Mouse (Mus musculus) heart, embryonic 15.5 days (tissue): ENCODE measurements around the gene Golph3l. TPM values are rescaled to one million over a fixed set of nuclear protein-coding genes. Genes with fewer than 3 reads are reported as not detected.
A peak's percentile ranks its signal among the peaks of the same experiment; 100 is the strongest.
"Not testable (repeated sequence)": the region's sequence is repeated elsewhere in the genome, so short reads cannot be mapped to it uniquely, and the experiment has no call there.

Experiments
- ATAC-seq: fragments of 200-750 bp; cut with Nextera tagmentation; replicated peaks from 2 replicates; pipeline ENCODE4 v1.8.0; 2017; ENCODE audit warnings: low read depth, moderate TSS enrichment; ENCODE audit not compliant: insufficient number of reproducible peaks, insufficient read depth, low FRiP score
- H3K27ac ChIP-seq: fragments of 300-500 bp; sonication (generic); 2 replicates; pipeline ENCODE4 v1.5.1; 2015; ENCODE audit warnings: mild to moderate bottlenecking, inconsistent platforms
- H3K27me3 ChIP-seq: fragments of 300-500 bp; sonication (generic); 2 replicates; pipeline ENCODE4 v1.6.1; 2015; ENCODE audit warnings: inconsistent platforms
- H3K36me3 ChIP-seq: fragments of 300-500 bp; sonication (generic); 2 replicates; pipeline ENCODE4 v1.6.1; 2015; ENCODE audit warnings: mild to moderate bottlenecking, inconsistent platforms
- H3K4me1 ChIP-seq: fragments of 300-500 bp; sonication (generic); replicated peaks from 2 replicates; pipeline ENCODE4 v1.6.1; 2015; ENCODE audit warnings: inconsistent platforms
- H3K4me2 ChIP-seq: fragments of 300-500 bp; sonication (generic); 2 replicates; pipeline ENCODE4 v1.6.1; 2015; ENCODE audit warnings: inconsistent platforms, mild to moderate bottlenecking, moderate library complexity
- H3K4me3 ChIP-seq: fragments of 300-500 bp; sonication (generic); 2 replicates; pipeline ENCODE4 v1.5.1; 2015; ENCODE audit warnings: mild to moderate bottlenecking, inconsistent platforms
- H3K9ac ChIP-seq: fragments of 300-500 bp; sonication (generic); 2 replicates; pipeline ENCODE4 v1.6.1; 2015; ENCODE audit warnings: mild to moderate bottlenecking, inconsistent platforms
- H3K9me3 ChIP-seq: fragments of 300-500 bp; sonication (generic); replicated peaks from 2 replicates; pipeline ENCODE4 v1.6.1; 2016; ENCODE audit warnings: inconsistent platforms
- WGBS: fragments of 180-500 bp; shearing (Covaris S2); methylation state at CpG from one replicate; pipeline ENCODE4 v1.1.7; 2015; ENCODE audit warnings: mixed read lengths; 5-methylcytosine and 5-hydroxymethylcytosine counted together
- polyA plus RNA-seq: library from polyadenylated mRNA; unstranded; fragments of >200 nt; fragmentation: Nextera tagmentation; extraction: Ambion mirVana; gene quantifications from 2 replicates; pipeline ENCODE4 v1.2.1, GENCODE M21; 2015

Golph3l gene
- polyA plus RNA-seq = 23.1 and 26.5 TPM in 2 replicates

DNA sequence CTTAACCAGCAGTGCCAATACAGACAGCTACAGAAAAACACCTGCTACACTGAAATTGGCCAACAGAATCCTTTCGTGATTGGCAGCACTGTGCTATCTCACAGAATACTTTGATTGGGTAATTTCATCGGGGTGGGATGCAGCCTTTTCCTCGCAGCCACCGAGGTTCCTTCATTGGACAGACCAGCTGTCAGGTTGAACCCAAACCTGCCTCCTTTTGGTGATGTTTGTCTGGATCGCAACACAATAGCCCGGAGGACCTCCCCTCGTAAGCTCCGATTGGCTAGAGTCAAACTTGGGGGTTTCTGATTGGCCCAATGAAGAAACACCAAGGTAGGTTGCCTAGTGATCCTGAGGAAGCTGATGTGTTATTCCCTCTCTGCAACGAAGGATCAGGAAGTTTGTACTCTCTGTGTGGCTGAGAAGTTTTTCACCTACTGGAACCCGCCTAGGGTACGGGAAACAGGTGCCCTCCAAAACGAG is at the start of gene Golph3l:
Golph3l (plus strand) TSS at position 331 of the 483 bp plus-strand sequence.
- Histone ChIP-seq H3K36me3 (peaks cover 15% of the 10 kb centered on the region), H3K9me3 (no peaks in the 10 kb centered on the region), H3K27ac (peak within 1 kb of the TSS; percentile 82), H3K4me1 (peaks cover 9% of the 10 kb centered on the region), H3K4me3 (peak within 1 kb of the TSS; percentile 91), H3K27me3 (no peaks in the 10 kb centered on the region), H3K9ac (peak within 1 kb of the TSS; percentile 72), H3K4me2 (peak within 1 kb of the TSS; percentile 67)
- under 1% methylated on average over 12 of the region's 12 CpGs for WGBS
- peak; percentile 100 for ATAC-seq

DNA sequence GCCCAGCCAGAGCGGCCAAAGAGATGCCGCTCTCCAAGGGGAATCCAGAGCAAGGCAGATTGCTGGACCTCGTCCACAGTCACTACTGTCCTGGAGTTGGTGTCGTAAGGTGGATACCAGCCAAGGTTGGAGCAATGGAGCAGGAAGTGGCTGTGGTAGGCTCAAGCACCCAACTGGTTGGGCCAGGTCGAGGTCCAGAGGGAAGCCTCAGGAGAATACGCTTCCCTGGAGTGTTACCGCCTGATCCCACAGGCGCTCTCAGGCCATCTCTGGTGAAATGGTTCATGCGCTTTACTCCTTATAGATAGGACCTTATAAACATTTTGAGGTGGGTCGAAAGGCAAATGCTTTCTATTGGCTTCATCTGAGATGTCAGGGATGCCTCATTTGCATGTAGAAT is 49.8 kb upstream of the Golph3l start:
- Histone ChIP-seq H3K36me3 (no peaks in the 10 kb centered on the region), H3K9ac (no peak overlapping the region), H3K27ac (no peak overlapping the region), H3K9me3 (no peaks in the 10 kb centered on the region), H3K27me3 (no peaks in the 10 kb centered on the region), H3K4me2 (no peak overlapping the region), H3K4me1 (no peaks in the 10 kb centered on the region), H3K4me3 (no peak overlapping the region)
- 82% methylated on average over 10 of the region's 10 CpGs for WGBS
- ATAC-seq = no peak

- Histone ChIP-seq H3K9ac (no peak overlapping the region), H3K36me3 (no peaks in the 10 kb centered on the region), H3K4me3 (no peak overlapping the region), H3K27ac (no peak overlapping the region), H3K9me3 (no peaks in the 10 kb centered on the region), H3K4me1 (no peaks in the 10 kb centered on the region), H3K27me3 (no peaks in the 10 kb centered on the region), H3K4me2 (no peak overlapping the region)
- ATAC-seq = no peak
- WGBS = 92% methylated on average over 4 of the region's 4 CpGs
Measured at GRCm38 (mm10) chr3:95539837-95540236, 48.9 kb upstream of the Golph3l start.

- H3K4me3 ChIP-seq, H3K27me3 ChIP-seq, H3K36me3 ChIP-seq, H3K4me2 ChIP-seq, H3K4me1 ChIP-seq, ATAC-seq, H3K9ac ChIP-seq, H3K27ac ChIP-seq, H3K9me3 ChIP-seq: not testable (repeated sequence)
- 72% methylated on average over 2 of the region's 2 CpGs for WGBS
Measured at GRCm38 (mm10) chr3:95541186-95541585, 47.5 kb upstream of the Golph3l start.

DNA sequence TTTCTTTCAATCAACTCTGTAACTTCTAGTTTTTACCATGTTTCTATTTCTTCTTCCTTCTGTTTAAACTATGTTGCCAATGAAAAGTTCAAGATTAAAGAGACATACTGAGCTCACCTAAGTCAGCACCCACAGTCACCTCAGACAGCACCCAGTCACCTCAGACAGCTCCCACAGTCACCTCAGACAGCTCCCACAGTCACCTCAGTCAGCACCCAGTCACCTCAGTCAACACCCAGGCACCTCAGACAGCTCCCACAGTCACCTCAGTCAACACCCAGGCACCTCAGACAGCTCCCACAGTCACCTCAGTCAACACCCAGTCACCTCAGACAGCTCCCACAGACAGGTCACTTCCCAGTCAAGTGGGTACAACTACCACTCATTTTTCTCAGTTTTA is 46.6 kb upstream of the Golph3l start:
- no peak overlapping the region for H3K4me2 ChIP-seq
- H3K4me3 ChIP-seq = no peak overlapping the region
- H3K36me3 ChIP-seq = no peaks in the 10 kb centered on the region
- H3K27ac ChIP-seq = no peak overlapping the region
- no peaks in the 10 kb centered on the region for H3K4me1 ChIP-seq
- no peak overlapping the region for H3K9ac ChIP-seq
- no peak for ATAC-seq
- H3K9me3 ChIP-seq = no peaks in the 10 kb centered on the region
- H3K27me3 ChIP-seq = no peaks in the 10 kb centered on the region

DNA sequence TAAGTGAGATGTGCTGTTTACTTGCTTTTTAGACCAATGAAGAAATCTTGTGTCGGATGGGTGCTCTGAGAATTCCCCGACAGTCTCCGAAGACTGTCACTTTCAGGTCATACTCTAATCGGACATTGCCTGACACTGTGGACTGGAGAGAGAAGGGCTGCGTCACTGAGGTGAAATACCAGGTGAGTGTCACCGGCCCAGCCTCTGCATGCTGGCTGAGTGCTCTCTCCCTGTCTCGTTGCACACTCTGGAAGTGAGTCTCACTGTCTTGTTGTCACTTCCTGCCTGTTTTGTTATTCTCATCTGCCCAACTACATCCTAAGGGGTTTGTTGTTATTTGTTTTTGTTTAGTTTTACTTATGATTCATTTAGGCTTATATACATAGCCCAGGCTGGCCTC is 45.8 kb upstream of the Golph3l start:
- H3K9me3 ChIP-seq = no peaks in the 10 kb centered on the region
- H3K4me1 ChIP-seq = no peaks in the 10 kb centered on the region
- no peak for ATAC-seq
- H3K9ac ChIP-seq = no peak overlapping the region
- H3K4me3 ChIP-seq = no peak overlapping the region
- no peak overlapping the region for H3K4me2 ChIP-seq
- no peak overlapping the region for H3K27ac ChIP-seq
- no peaks in the 10 kb centered on the region for H3K27me3 ChIP-seq
- WGBS = 69% methylated on average over 7 of the region's 7 CpGs
- no peaks in the 10 kb centered on the region for H3K36me3 ChIP-seq

GRCm38 (mm10) chr3:95550176-95550575 is 38.6 kb upstream of the Golph3l start:
- Histone ChIP-seq H3K36me3 (no peaks in the 10 kb centered on the region), H3K4me2 (no peak overlapping the region), H3K27ac (no peak overlapping the region), H3K4me3 (no peak overlapping the region), H3K4me1 (no peaks in the 10 kb centered on the region), H3K9ac (no peak overlapping the region), H3K27me3 (no peaks in the 10 kb centered on the region), H3K9me3 (no peaks in the 10 kb centered on the region)
- ATAC-seq = no peak
- WGBS = 83% methylated on average over 1 of the region's 1 CpGs

GRCm38 (mm10) chr3:95553986-95554385 is 34.7 kb upstream of the Golph3l start:
- H3K27me3 ChIP-seq = no peaks in the 10 kb centered on the region
- no peaks in the 10 kb centered on the region for H3K4me1 ChIP-seq
- no peak overlapping the region for H3K27ac ChIP-seq
- no peaks in the 10 kb centered on the region for H3K9me3 ChIP-seq
- no peak overlapping the region for H3K9ac ChIP-seq
- no peaks in the 10 kb centered on the region for H3K36me3 ChIP-seq
- ATAC-seq = no peak
- no peak overlapping the region for H3K4me3 ChIP-seq
- WGBS = 55% methylated on average over 3 of the region's 3 CpGs
- H3K4me2 ChIP-seq = no peak overlapping the region

- 86% methylated on average over 27 of the region's 27 CpGs for WGBS
- H3K9me3 ChIP-seq = no peaks in the 10 kb centered on the region
- H3K4me1 ChIP-seq = no peaks in the 10 kb centered on the region
- H3K4me3 ChIP-seq = no peak within 1 kb of the TSS
- H3K36me3 ChIP-seq = no peaks in the 10 kb centered on the region
- H3K4me2 ChIP-seq = no peak within 1 kb of the TSS
- no peak within 1 kb of the TSS for H3K9ac ChIP-seq
- no peak within 1 kb of the TSS for H3K27ac ChIP-seq
- H3K27me3 ChIP-seq = no peaks in the 10 kb centered on the region
- no peak for ATAC-seq
Measured at GRCm38 (mm10) chr3:95559437-95559836, 29.3 kb upstream of the Golph3l start, which contains the start of gene Hormad1. TSS of gene Hormad1 (plus strand) at chr3:95559677.

DNA sequence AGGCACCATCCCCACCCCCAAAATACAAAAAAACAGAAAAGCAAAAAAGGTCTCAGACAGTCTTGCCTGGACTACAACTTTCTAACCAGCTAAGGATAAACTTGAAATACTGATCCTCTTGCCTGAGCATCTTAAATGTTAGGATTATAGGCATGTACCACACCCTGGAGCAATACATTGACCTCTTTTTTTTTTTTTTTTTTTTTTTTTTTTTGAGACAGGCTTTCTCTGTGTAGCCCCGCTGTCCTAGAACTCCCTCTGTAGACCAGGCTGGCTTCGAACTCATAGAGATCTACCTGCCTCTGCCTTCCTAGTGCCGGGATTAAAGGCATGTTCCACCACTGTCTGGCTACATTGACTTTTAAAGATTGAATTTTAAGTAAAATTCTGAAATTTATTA is 28.0 kb upstream of the Golph3l start:
- 86% methylated on average over 3 of the region's 3 CpGs for WGBS
- Histone ChIP-seq H3K9ac (no peak overlapping the region), H3K4me3 (no peak overlapping the region), H3K27ac (no peak overlapping the region), H3K4me1 (no peaks in the 10 kb centered on the region), H3K36me3 (no peaks in the 10 kb centered on the region), H3K4me2 (no peak overlapping the region), H3K27me3 (no peaks in the 10 kb centered on the region), H3K9me3 (no peaks in the 10 kb centered on the region)
- no peak for ATAC-seq

DNA sequence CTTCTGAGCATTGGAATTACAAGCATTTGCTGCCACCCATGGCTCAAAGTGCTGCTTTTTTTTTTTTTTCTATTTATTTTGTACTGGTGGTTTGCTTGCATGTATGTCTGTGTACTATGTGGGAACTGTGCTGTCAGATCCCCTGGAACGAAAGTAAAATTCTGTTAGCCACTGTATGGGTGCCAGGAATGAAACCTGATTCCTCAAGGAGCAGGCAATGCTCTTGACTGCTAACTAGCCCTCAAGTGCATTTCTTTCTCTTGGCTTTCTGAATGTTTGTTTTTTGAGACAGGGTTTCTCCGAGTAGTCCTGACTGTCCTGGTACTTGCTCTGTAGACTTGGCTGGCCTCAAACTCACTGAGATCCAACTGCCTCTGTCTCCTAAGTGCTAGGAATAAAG is 26.9 kb upstream of the Golph3l start:
- no peaks in the 10 kb centered on the region for H3K27me3 ChIP-seq
- no peak overlapping the region for H3K4me3 ChIP-seq
- H3K36me3 ChIP-seq = no peaks in the 10 kb centered on the region
- H3K4me2 ChIP-seq = no peak overlapping the region
- no peak overlapping the region for H3K9ac ChIP-seq
- H3K9me3 ChIP-seq = no peaks in the 10 kb centered on the region
- WGBS = 51% methylated on average over 2 of the region's 2 CpGs
- H3K4me1 ChIP-seq = no peaks in the 10 kb centered on the region
- no peak overlapping the region for H3K27ac ChIP-seq
- ATAC-seq = no peak

DNA sequence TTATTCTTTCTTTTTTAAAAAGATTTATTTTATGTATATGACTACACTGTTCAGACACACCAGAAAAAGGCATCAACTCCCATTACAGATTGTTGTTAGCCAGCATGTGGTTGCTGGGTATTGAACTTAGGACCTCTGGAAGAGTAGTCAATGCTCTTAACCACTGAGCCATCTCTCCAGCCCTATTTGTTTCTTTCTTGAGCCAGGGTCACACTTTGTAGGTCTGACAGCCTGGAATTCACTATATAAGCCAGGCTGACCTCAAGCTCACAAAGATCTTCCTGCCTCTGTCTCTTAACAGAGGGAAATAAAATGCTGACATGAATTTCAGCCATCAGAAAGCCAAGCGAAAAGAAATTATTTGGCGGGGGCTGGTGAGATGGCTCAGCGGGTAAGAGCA is 19.1 kb upstream of the Golph3l start:
- Histone ChIP-seq H3K9ac (no peak overlapping the region), H3K4me2 (no peak overlapping the region), H3K27ac (no peak overlapping the region), H3K4me1 (no peaks in the 10 kb centered on the region), H3K9me3 (no peaks in the 10 kb centered on the region), H3K27me3 (no peaks in the 10 kb centered on the region), H3K36me3 (no peaks in the 10 kb centered on the region), H3K4me3 (no peak overlapping the region)
- ATAC-seq = no peak
- WGBS = 80% methylated on average over 3 of the region's 3 CpGs
